Mouse (Mus musculus) megakaryocyte, embryonic 14.5 days (primary cell): ENCODE results near the gene Elf5.

ENCODE experiments used
- FLI1 ChIP-seq: IDR thresholded peaks from 2 replicates; pipeline ENCODE4 v1.6.1; 2012; ENCODE audit warnings: low read length, inconsistent platforms, mixed read lengths
- GATA1 ChIP-seq: IDR thresholded peaks from 3 replicates; pipeline ENCODE4 v1.6.1; 2012; ENCODE audit warnings: mixed read lengths, low read length, inconsistent platforms, borderline replicate concordance

GRCm38 (mm10) chr2:103411816-103412215, 328 bp downstream of the Elf5 start:
- no peak for TF ChIP-seq GATA1
- TF ChIP-seq FLI1, result no peak
